Mouse (Mus musculus): Measurements from ENCODE around the gene Mrps17.

DNA sequence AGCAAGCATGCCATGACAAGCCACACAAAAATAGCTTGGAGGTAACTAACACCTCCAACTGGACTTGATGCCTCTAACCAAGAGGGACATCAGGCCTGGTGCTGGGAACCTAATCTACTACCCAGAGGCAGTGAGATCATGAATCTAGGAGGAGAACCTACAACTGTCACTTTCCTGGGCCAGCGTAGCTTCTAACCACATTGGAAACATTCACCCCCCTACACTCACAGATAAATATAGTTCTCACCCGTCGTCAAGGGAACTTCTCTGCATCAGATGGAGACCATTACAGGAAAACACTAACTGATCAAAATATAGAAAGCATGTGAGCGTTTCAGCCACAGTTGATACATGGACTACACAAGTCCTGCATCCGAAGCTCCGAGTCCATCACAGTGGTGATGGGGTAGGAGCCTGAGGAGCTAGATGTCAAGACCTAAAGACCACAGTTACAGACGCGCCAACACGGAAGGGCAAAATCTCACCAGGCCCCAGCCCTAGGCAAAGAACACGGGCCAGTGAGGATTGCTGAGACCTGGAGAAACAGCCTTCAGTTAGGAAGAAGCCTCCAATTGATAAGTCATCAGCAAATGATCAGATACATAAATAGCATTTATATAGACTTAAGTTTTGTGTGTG, 48.9 kb upstream of the Mrps17 start:
- TF ChIP-seq HCFC1 (IDR thresholded peaks at IDR 0.05; ENCODE audit: borderline replicate concordance, insufficient read depth, low read length): no peak
- no peak for TF ChIP-seq ZNF384 (IDR thresholded peaks at IDR 0.05; ENCODE audit: low read depth, low read length)

All from ES-E14 (cell line).